Mouse (Mus musculus) cortical plate, adult 2 months (tissue): Measurements from ENCODE around the gene Urod.

Experiments
- CTCF ChIP-seq: fragments of 200-500 bp; IDR thresholded peaks from 2 replicates; pipeline ENCODE4 v1.5.1; 2011; ENCODE audit warnings: mild to moderate bottlenecking, control low read depth, low read length; ENCODE audit not compliant: insufficient read depth; ENCODE audit errors: extremely low read depth
- POLR2A ChIP-seq: fragments of 200-500 bp; IDR thresholded peaks from 2 replicates; pipeline ENCODE4 v1.6.1; 2011; ENCODE audit warnings: mild to moderate bottlenecking, low read length, control low read depth; ENCODE audit not compliant: insufficient read depth; ENCODE audit errors: extremely low read depth

DNA sequence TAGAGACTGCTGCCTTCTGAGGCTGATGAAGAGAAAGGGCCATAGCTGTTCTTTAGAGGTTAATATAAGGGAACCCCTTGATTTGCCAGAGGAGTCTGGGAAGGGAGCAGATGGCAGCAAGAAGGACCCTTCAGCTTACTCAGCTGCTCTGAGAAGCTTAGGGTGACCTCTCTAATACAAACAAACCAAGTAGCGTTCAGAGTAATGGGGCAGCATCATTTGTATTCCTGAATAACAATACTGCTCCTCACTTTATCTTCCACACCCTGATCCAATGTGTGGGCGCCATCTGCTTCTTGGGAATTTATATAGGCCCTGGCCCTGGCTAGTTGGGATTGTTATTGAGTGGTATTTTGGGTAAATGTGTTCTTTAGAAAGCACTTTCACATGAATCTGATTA lies 51.5 kb downstream of the Urod start:
- no peak for TF ChIP-seq POLR2A
- no peak for TF ChIP-seq CTCF
